Mouse (Mus musculus) ES-E14 (cell line): ENCODE measurements at regions not wholly inside any gene's neighbourhood (a gene's known extent, or its start where the extent isn't known, plus 50 kb on each side); places are given as distances from the start of the nearest gene placed in this dataset.

ENCODE experiments used
- DNase-seq: peaks from one replicate; pipeline ENCODE4 v3.0.0-alpha.2; 2013; ENCODE audit warnings: low read depth, low spot score
- H3K27ac ChIP-seq: 2 replicates; pipeline ENCODE4 v1.5.1; 2012; ENCODE audit warnings: low read depth, mild to moderate bottlenecking, low read length, moderate library complexity, mixed read lengths; ENCODE audit not compliant: poor library complexity, insufficient read depth, severe bottlenecking
- H3K36me3 ChIP-seq: 2 replicates; pipeline ENCODE4 v1.6.1; 2012; ENCODE audit warnings: mild to moderate bottlenecking, low read length, moderate library complexity, mixed read lengths; ENCODE audit not compliant: control insufficient read depth, poor library complexity, insufficient read depth, severe bottlenecking
- H3K4me1 ChIP-seq, 2 experiments: fragments of 150-350 bp in 1 of 2; sonication (generic) in 1 of 2; 2 replicates each; pipeline ENCODE4 v1.6.1; 2012; ENCODE audit warnings: low read length in 2 of 2, mild to moderate bottlenecking in 1 of 2, mixed read lengths in 1 of 2; ENCODE audit not compliant: control insufficient read depth in 2 of 2, insufficient read depth in 2 of 2, poor library complexity in 1 of 2
- H3K4me3 ChIP-seq, 2 experiments: fragments of 150-350 bp in 1 of 2; sonication (generic) in 1 of 2; 2 replicates each; pipeline ENCODE4 v1.5.1; 2012; ENCODE audit warnings: low read length in 2 of 2, low read depth in 1 of 2, mild to moderate bottlenecking in 1 of 2, mixed read lengths in 1 of 2; ENCODE audit not compliant: insufficient read depth in 1 of 2, poor library complexity in 1 of 2, severe bottlenecking in 1 of 2
- H3K9ac ChIP-seq: 2 replicates; pipeline ENCODE4 v1.6.1; 2012; ENCODE audit warnings: low read depth, mild to moderate bottlenecking, low read length, mixed read lengths; ENCODE audit not compliant: poor library complexity, insufficient read depth, severe bottlenecking
- H3K9me3 ChIP-seq: fragments of 150-350 bp; sonication (generic); 2 replicates; pipeline ENCODE4 v1.6.1; 2012; ENCODE audit warnings: low read depth, mild to moderate bottlenecking, low read length; ENCODE audit not compliant: control insufficient read depth, insufficient read depth
- CHD2 ChIP-seq: IDR thresholded peaks from 2 replicates; pipeline ENCODE4 v1.6.1; 2014; ENCODE audit warnings: mild to moderate bottlenecking, low read depth, low read length, inconsistent platforms
- HCFC1 ChIP-seq: IDR thresholded peaks from 2 replicates; pipeline ENCODE4 v1.6.1; 2012; ENCODE audit warnings: low read length, inconsistent platforms, borderline replicate concordance; ENCODE audit not compliant: insufficient read depth
- MAFK ChIP-seq: IDR thresholded peaks from 2 replicates; pipeline ENCODE4 v1.6.1; 2014; ENCODE audit warnings: mild to moderate bottlenecking, low read depth, low read length, inconsistent platforms; ENCODE audit not compliant: insufficient read depth
- ZC3H11A ChIP-seq: IDR thresholded peaks from 2 replicates; pipeline ENCODE4 v1.6.1; 2012; ENCODE audit warnings: low read depth, mild to moderate bottlenecking, inconsistent platforms, low read length, borderline replicate concordance
- ZNF384 ChIP-seq: IDR thresholded peaks from 2 replicates; pipeline ENCODE4 v1.6.1; 2012; ENCODE audit warnings: low read depth, low read length, inconsistent platforms
- in situ Hi-C, 2 experiments: fragments of 600-800 bp; cut with MboI; formaldehyde crosslinking; loops; one replicate each; pipeline ENCODE4 v1.15.1; 2025; ENCODE audit warnings: low sequenced_read_pairs in 2 of 2, inconsistent platforms in 1 of 2; ENCODE audit not compliant: unreplicated experiment in 2 of 2

DNA sequence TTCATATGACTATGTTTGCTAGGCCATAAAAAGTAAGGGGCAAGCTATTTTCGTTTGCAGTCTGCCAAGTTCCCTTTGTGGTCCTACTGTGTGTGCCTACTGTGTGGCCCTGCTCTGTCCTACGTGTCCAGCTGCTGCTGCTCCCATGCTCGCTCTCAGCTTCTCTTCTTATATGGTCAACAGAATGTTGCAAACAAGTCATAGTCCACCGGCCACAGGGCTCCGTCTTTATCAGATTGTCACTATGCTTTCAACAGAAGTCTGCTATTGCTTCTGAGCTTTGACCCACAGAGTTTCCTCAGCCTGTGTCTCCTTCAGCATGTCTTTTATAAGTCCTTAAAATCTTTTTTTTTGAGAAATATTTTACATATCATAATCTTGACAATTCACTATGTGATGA, 58.3 kb upstream of the Fndc3b start:
- DNase-seq: no peak
- H3K9ac ChIP-seq: no peak overlapping the region
- TF ChIP-seq HCFC1 (no peak), ZC3H11A (no peak), ZNF384 (no peak), CHD2 (no peak), MAFK (no peak)
- no peaks in the 10 kb centered on the region for H3K4me1 ChIP-seq
- in situ Hi-C loops: no loop called here
- no peaks in the 10 kb centered on the region for H3K9me3 ChIP-seq
- no peaks in the 10 kb centered on the region for H3K36me3 ChIP-seq
- no peak overlapping the region for H3K27ac ChIP-seq
- no peak overlapping the region for H3K4me3 ChIP-seq

DNA sequence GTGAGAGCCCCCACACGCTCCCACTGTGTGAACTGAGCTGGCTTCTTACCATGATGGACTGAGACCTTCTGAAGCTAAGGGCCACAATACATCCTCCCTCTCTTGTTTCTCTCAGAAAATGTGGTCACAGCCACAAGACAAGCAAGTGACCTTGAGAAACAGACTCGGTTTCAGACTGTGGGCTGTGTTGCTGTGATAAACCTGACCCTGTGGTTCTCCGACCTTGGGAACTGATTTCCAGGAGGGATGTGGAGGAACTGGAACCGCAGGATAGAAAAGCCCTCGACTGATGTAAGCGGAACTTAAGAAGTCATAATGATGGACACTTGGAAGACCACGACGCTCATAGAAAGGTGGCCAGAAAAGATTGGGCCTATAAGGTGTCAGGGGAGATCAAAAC, 56.1 kb upstream of the Fndc3b start:
- no peaks in the 10 kb centered on the region for H3K4me1 ChIP-seq
- no peaks in the 10 kb centered on the region for H3K9me3 ChIP-seq
- in situ Hi-C loops: no loop called here
- DNase-seq: no peak
- no peak overlapping the region for H3K27ac ChIP-seq
- no peak for TF ChIP-seq CHD2
- no peak for TF ChIP-seq MAFK
- TF ChIP-seq ZNF384: no peak
- no peak for TF ChIP-seq ZC3H11A
- TF ChIP-seq HCFC1: no peak
- H3K9ac ChIP-seq: no peak overlapping the region
- no peaks in the 10 kb centered on the region for H3K36me3 ChIP-seq
- no peak overlapping the region for H3K4me3 ChIP-seq

DNA sequence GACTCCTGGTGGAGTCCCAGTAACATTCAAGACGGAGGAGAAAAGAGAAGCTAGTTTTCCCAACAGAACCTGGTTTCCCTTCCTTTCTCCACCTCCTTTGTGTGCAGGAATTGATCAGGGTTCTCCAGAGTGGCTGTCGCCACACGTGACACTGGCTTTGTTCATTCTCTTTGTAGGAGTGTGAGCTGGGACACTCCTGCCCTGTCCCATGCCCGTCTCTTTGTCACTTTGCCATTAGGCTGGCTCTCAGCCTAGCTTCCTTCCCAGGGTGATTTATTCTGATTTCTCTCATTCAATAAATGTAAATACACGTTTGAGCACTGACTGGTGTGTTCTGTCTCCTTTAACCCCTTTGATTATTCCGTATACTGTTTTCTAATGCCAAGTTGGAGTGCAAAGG, 55.3 kb upstream of the Fndc3b start:
- Histone ChIP-seq H3K9ac (no peak overlapping the region), H3K4me3 (no peak overlapping the region), H3K27ac (no peak overlapping the region), H3K4me1 (no peaks in the 10 kb centered on the region), H3K36me3 (no peaks in the 10 kb centered on the region), H3K9me3 (no peaks in the 10 kb centered on the region)
- no peak for TF ChIP-seq ZNF384
- TF ChIP-seq ZC3H11A: no peak
- TF ChIP-seq HCFC1: no peak
- TF ChIP-seq CHD2: no peak
- no peak for TF ChIP-seq MAFK
- in situ Hi-C loops: no loop called here
- DNase-seq: no peak

DNA sequence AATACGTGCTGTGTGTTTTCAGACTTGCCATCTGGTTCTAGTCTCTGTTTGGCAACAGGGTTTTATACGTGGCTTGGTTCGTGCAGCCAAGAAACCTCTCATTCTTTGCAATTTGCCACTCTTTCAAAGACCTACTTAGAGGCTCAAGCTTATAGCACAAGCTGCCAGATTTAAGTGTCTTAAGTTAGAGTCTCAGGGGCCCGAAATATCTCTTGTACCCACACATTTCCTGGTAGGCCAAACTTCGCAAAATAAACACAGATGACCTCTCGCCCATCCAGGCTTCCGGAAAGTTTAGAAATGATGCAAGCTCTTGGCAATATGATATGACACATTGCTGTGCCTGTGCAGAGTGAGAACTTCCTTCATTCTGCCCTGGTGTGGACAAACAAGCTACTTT, 54.8 kb upstream of the Fndc3b start:
- TF ChIP-seq ZC3H11A (no peak), CHD2 (no peak), HCFC1 (no peak), MAFK (no peak), ZNF384 (no peak)
- H3K27ac ChIP-seq: no peak overlapping the region
- H3K4me3 ChIP-seq: no peak overlapping the region
- H3K36me3 ChIP-seq: no peaks in the 10 kb centered on the region
- in situ Hi-C loops: no loop called here
- no peaks in the 10 kb centered on the region for H3K9me3 ChIP-seq
- H3K9ac ChIP-seq: no peak overlapping the region
- H3K4me1 ChIP-seq: no peaks in the 10 kb centered on the region
- DNase-seq: no peak

DNA sequence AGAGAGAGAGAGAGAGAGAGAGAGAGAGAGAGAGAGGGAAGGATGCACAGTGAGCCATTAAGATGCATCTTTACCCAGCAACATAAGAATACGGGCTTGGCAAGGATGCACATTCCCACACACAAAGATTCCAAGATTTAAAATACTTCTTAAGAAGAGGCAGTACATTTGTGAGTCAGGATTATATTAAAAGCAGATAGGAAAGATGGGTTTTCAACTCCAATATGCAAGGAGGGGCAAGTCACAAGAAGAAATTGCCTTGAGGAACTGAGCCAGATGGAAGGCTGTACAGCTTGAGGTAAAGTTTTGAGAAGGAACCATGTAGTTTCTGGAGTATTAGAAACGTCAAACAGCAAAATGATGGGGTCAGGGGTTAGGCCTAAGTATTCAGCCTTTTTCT, 53.4 kb upstream of the Fndc3b start:
- H3K36me3 ChIP-seq: no peaks in the 10 kb centered on the region
- in situ Hi-C loops: no loop called here
- no peaks in the 10 kb centered on the region for H3K4me1 ChIP-seq

More for the DNA sequence above, 53.4 kb upstream of the Fndc3b start:
- Histone ChIP-seq H3K9ac (no peak overlapping the region), H3K9me3 (no peaks in the 10 kb centered on the region), H3K27ac (no peak overlapping the region), H3K4me3 (no peak overlapping the region)
- TF ChIP-seq CHD2 (no peak), ZC3H11A (no peak), MAFK (no peak), ZNF384 (no peak), HCFC1 (no peak)
- no peak for DNase-seq
